Mouse (Mus musculus): ENCODE results near the gene Tmem184b. TPM values are rescaled to one million over a fixed set of nuclear protein-coding genes. Genes with fewer than 3 reads are reported as not detected.

The Tmem184b gene
- polyA plus RNA-seq, 2 experiments = 67.9 to 121 TPM

DNA sequence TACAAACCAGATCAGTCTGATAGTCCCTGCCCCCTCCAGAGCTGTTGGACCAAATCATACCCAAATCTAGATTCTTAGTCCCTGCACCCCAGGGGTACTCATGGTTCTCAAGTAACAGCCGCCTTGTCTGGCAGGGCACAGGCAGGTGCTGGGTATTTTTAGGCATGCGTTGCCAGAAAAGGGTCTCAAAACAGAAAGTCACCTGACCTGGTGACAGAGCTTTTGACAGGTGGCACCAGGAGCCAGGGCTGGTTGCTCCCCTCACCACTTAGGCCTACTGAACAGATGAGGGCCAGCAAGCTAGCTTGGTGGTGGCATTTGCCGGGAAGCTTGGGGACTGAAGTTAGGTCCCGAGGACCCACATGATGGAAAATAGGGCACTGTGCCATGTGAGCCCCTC lies 3.2 kb upstream of the Tmem184b start:
- Histone ChIP-seq H3K27me3 (ENCODE audit: control insufficient read depth, insufficient read depth, low read length) (no peaks in the 10 kb centered on the region), H3K9ac (ENCODE audit: low read depth, low read length, severe bottlenecking) (no peak overlapping the region), H3K36me3 (ENCODE audit: control insufficient read depth, insufficient read depth, low read length) (no peaks in the 10 kb centered on the region), H3K4me2 (replicated peaks; ENCODE audit: low read depth, low read length, severe bottlenecking) (no peak overlapping the region), H3K27ac (replicated peaks; ENCODE audit: low read depth, low read length) (no peak overlapping the region), H3K4me1 (ENCODE audit: control insufficient read depth, insufficient read depth, low read length) (peaks cover 12% of the 10 kb centered on the region), H3K4me3 (replicated peaks; ENCODE audit: low read length) (no peak overlapping the region), H3K9me3 (ENCODE audit: control insufficient read depth, low read length) (no peaks in the 10 kb centered on the region)
- ATAC-seq (ENCODE audit: low FRiP score, low read depth) (no peak), DNase-seq (ENCODE audit: low spot score) (no peak)
- WGBS = 76% methylated on average over 4 of the region's 4 CpGs
- no peak for TF ChIP-seq POLR2A (IDR thresholded peaks at IDR 0.05; ENCODE audit: borderline replicate concordance, extremely low read depth, insufficient read depth, insufficient read length)

GRCm38 (mm10) chr15:79404277-79404676 lies 908 bp upstream of the Tmem184b start:
- no peaks in the 10 kb centered on the region for H3K9me3 ChIP-seq (ENCODE audit: control insufficient read depth, low read length)
- no peak for DNase-seq (ENCODE audit: low spot score)
- no peaks in the 10 kb centered on the region for H3K27me3 ChIP-seq (ENCODE audit: control insufficient read depth, insufficient read depth, low read length)
- ATAC-seq (ENCODE audit: low FRiP score, low read depth) = no peak
- H3K4me3 ChIP-seq (replicated peaks; ENCODE audit: low read length) = peak overlapping the region; percentile 94
- no peak overlapping the region for H3K27ac ChIP-seq (replicated peaks; ENCODE audit: low read depth, low read length)
- peak overlapping the region; percentile 67; the same call in 1 of the 2 replicates for H3K4me2 ChIP-seq (replicated peaks; ENCODE audit: low read depth, low read length, severe bottlenecking)
- WGBS = 34% methylated on average over 1 of the region's 1 CpGs
- no peak for TF ChIP-seq POLR2A (IDR thresholded peaks at IDR 0.05; ENCODE audit: borderline replicate concordance, extremely low read depth, insufficient read depth, insufficient read length)
- H3K36me3 ChIP-seq (ENCODE audit: control insufficient read depth, insufficient read depth, low read length) = no peaks in the 10 kb centered on the region
- H3K9ac ChIP-seq (ENCODE audit: low read depth, low read length, severe bottlenecking) = no peak overlapping the region
- peaks cover 22% of the 10 kb centered on the region for H3K4me1 ChIP-seq (ENCODE audit: control insufficient read depth, insufficient read depth, low read length)

DNA sequence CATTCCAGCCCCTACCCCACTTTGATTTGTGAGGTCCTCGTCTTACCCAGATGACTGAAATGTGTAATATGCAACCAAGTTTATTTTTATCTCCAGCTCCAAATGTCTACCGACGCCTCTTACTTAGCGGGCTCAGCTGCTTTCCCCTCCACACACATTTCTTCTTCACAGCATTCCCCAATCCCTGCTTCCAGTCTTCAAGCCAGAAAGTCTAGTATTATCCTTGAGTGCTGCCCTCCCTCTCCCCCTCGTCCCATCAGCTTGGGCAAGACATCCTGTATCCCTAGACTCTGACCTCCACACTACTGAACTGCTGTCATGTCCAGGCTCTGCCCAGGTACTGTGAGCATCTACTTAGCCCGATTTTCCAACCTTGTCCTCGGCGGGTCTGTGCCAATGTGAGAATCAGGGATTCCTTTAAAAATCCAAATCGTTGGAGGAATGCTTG lies 418 bp upstream of the Tmem184b start:
- peak overlapping the region; percentile 74; the same call in 1 of the 2 replicates for H3K27ac ChIP-seq (replicated peaks; ENCODE audit: low read depth, low read length)
- H3K4me1 ChIP-seq (ENCODE audit: control insufficient read depth, insufficient read depth, low read length) = peaks cover 22% of the 10 kb centered on the region
- H3K4me2 ChIP-seq (replicated peaks; ENCODE audit: low read depth, low read length, severe bottlenecking) = peak overlapping the region; percentile 67
- H3K9ac ChIP-seq (ENCODE audit: low read depth, low read length, severe bottlenecking) = peak overlapping the region; percentile 81
- H3K36me3 ChIP-seq (ENCODE audit: control insufficient read depth, insufficient read depth, low read length) = no peaks in the 10 kb centered on the region
- TF ChIP-seq POLR2A (IDR thresholded peaks at IDR 0.05; ENCODE audit: borderline replicate concordance, extremely low read depth, insufficient read depth, insufficient read length) = no peak
- H3K9me3 ChIP-seq (ENCODE audit: control insufficient read depth, low read length) = no peaks in the 10 kb centered on the region
- peak overlapping the region; percentile 94 for H3K4me3 ChIP-seq (replicated peaks; ENCODE audit: low read length)
- H3K27me3 ChIP-seq (ENCODE audit: control insufficient read depth, insufficient read depth, low read length) = no peaks in the 10 kb centered on the region
- no peak for DNase-seq (ENCODE audit: low spot score)
- WGBS = 12% methylated on average over 9 of the region's 9 CpGs
- no peak for ATAC-seq (ENCODE audit: low FRiP score, low read depth)

DNA sequence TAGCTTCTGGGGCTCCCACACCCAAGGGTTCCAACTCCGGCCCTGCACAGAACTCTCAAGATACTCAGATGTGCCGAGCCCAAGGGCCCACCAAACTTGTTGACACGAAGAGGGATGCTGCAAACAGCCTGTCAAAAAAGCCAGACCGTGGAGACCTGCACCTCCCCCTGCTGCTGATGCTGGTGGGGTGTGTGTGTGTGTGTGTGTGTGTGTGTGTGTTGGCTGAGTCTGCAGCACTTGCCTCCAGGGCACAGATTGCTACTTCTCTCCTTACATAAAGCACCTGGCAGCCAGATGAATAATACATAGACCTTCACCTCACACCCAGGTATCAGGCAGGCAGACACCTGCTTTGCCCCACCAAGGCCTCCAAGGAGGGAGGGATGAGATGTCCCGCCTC lies 1.2 kb downstream of the Tmem184b start:
- H3K27ac ChIP-seq (replicated peaks; ENCODE audit: low read depth, low read length) = peak overlapping the region; percentile 15; the same call in 1 of the 2 replicates

GRCm38 (mm10) chr15:79400975-79401365 lies 2.4 kb downstream of the Tmem184b start:
- DNase-seq (ENCODE audit: low spot score) = no peak
- 57% methylated on average over 7 of the region's 7 CpGs for WGBS
- H3K27me3 ChIP-seq (ENCODE audit: control insufficient read depth, insufficient read depth, low read length) = no peaks in the 10 kb centered on the region
- H3K36me3 ChIP-seq (ENCODE audit: control insufficient read depth, insufficient read depth, low read length) = 0 out of 2 replicates have a peak, but pooled peaks cover 7% of the 10 kb centered on the region
- H3K9ac ChIP-seq (ENCODE audit: low read depth, low read length, severe bottlenecking) = peak overlapping the region; percentile 31; the same call in 1 of the 2 replicates
- no peak for TF ChIP-seq POLR2A (IDR thresholded peaks at IDR 0.05; ENCODE audit: borderline replicate concordance, extremely low read depth, insufficient read depth, insufficient read length)
- no peaks in the 10 kb centered on the region for H3K9me3 ChIP-seq (ENCODE audit: control insufficient read depth, low read length)
- no peak overlapping the region for H3K4me3 ChIP-seq (replicated peaks; ENCODE audit: low read length)
- peak overlapping the region; percentile 67 for H3K4me2 ChIP-seq (replicated peaks; ENCODE audit: low read depth, low read length, severe bottlenecking)
- no peak overlapping the region for H3K27ac ChIP-seq (replicated peaks; ENCODE audit: low read depth, low read length)
- ATAC-seq (ENCODE audit: low FRiP score, low read depth) = no peak
- H3K4me1 ChIP-seq (ENCODE audit: control insufficient read depth, insufficient read depth, low read length) = peaks cover 22% of the 10 kb centered on the region

More for the DNA sequence above, 1.2 kb downstream of the Tmem184b start:
- Histone ChIP-seq H3K4me3 (replicated peaks; ENCODE audit: low read length) (peak overlapping the region; percentile 94), H3K4me2 (replicated peaks; ENCODE audit: low read depth, low read length, severe bottlenecking) (peak overlapping the region; percentile 67), H3K9ac (ENCODE audit: low read depth, low read length, severe bottlenecking) (peak overlapping the region; percentile 81), H3K9me3 (ENCODE audit: control insufficient read depth, low read length) (no peaks in the 10 kb centered on the region), H3K27me3 (ENCODE audit: control insufficient read depth, insufficient read depth, low read length) (no peaks in the 10 kb centered on the region), H3K4me1 (ENCODE audit: control insufficient read depth, insufficient read depth, low read length) (peaks cover 22% of the 10 kb centered on the region), H3K36me3 (ENCODE audit: control insufficient read depth, insufficient read depth, low read length) (0 out of 2 replicates have a peak, but pooled peaks cover 7% of the 10 kb centered on the region)
- ATAC-seq (ENCODE audit: low FRiP score, low read depth) (no peak), DNase-seq (ENCODE audit: low spot score) (no peak)
- WGBS = 17% methylated on average over 5 of the region's 5 CpGs
- TF ChIP-seq POLR2A (IDR thresholded peaks at IDR 0.05; ENCODE audit: borderline replicate concordance, extremely low read depth, insufficient read depth, insufficient read length) = no peak
